In genomic region chr8:75109236-75109967, GRCm38 (mm10) we compare ENCODE assay signal across 8 mouse cellular contexts. TPM values are rescaled to one million over a fixed set of nuclear protein-coding genes. Genes with fewer than 3 reads are reported as not detected.
DNase-seq lines count a peak whose midpoint lies in the region; ATAC-seq lines count a peak whose summit lies in the region.

Gene Mcm5 (plus strand): TSS chr8:75109569.

- peak; percentile 100 for DNase-seq in WW6 (ENCODE audit: low read depth, low spot score)
- DNase-seq in cerebellum, postnatal 4 days (ENCODE audit: low spot score in 2 of 2): peak; percentile 98 to 99
- DNase-seq in gastrocnemius, adult 18-20 months (ENCODE audit: low spot score): peak; percentile 100
- DNase-seq in left cerebral cortex, adult 18-20 months (ENCODE audit: low spot score in 2 of 2): peak; percentile 98 to 99
- DNase-seq in right cerebral cortex, adult 18-20 months: peak; percentile 99
- DNase-seq in urinary bladder, postnatal 10 days (ENCODE audit: low spot score): peak; percentile 97

- peaks cover 4% of the 10 kb centered on the region; the same call in 1 of the 2 replicates for H3K36me3 ChIP-seq in hindbrain, embryonic 16.5 days (ENCODE audit: control insufficient read depth, insufficient read depth, low read length)
- H3K36me3 ChIP-seq in macrophage (ENCODE audit: inconsistent target): no peaks in the 10 kb centered on the region

- ATAC-seq in hindbrain, embryonic 16.5 days: peak; percentile 99

- no peaks in the 10 kb centered on the region for H3K9me3 ChIP-seq in hindbrain, embryonic 16.5 days (ENCODE audit: control insufficient read depth, low read length)

- under 1% methylated on average over 59 of the region's 59 CpGs for WGBS in hindbrain, embryonic 16.5 days
- under 1% methylated on average over 58 of the region's 59 CpGs for WGBS in macrophage (ENCODE audit: missing documents)

- H3K27me3 ChIP-seq in hindbrain, embryonic 16.5 days (replicated peaks; ENCODE audit: control insufficient read depth, insufficient read depth, low read length): no peaks in the 10 kb centered on the region

- peak within 1 kb of the TSS; percentile 77 for H3K4me3 ChIP-seq in hindbrain, embryonic 16.5 days (ENCODE audit: low read length)
- H3K4me3 ChIP-seq in macrophage (ENCODE audit: inconsistent target): peak within 1 kb of the TSS; percentile 86

- peaks cover 12% of the 10 kb centered on the region for H3K4me1 ChIP-seq in hindbrain, embryonic 16.5 days (ENCODE audit: control insufficient read depth, insufficient read depth, low read depth, low read length)

- peak within 1 kb of the TSS; percentile 93 for H3K4me2 ChIP-seq in hindbrain, embryonic 16.5 days (ENCODE audit: low read length)

- peak within 1 kb of the TSS; percentile 70 for H3K9ac ChIP-seq in hindbrain, embryonic 16.5 days (ENCODE audit: low read depth, low read length)

- H3K27ac ChIP-seq in hindbrain, embryonic 16.5 days (ENCODE audit: low read depth, low read length): peak within 1 kb of the TSS; percentile 81
- H3K27ac ChIP-seq in macrophage: peak within 1 kb of the TSS; percentile 71

- H3K79me2 ChIP-seq in macrophage (ENCODE audit: inconsistent target): peaks cover 31% of the 10 kb centered on the region

RNA-seq across cellular contexts. Expression of gene Mcm5, which starts in this region (rescaled TPM):
- under 1 TPM; 0.66 to 0.87 TPM for total RNA-seq in gastrocnemius, adult 18-20 months (2021)
- 32.8 and 40.2 TPM in 2 replicates for polyA plus RNA-seq in hindbrain, embryonic 16.5 days (2015; fragmentation: Nextera tagmentation; extraction: Ambion mirVana)
- total RNA-seq in left cerebral cortex, adult 18-20 months (2021): 1 to 10 TPM; 8.3 to 8.5 TPM
- 10 to 100 TPM in 14 of 26 experiments, 1 to 10 TPM in 12; 1.2 to 28.6 (median 10.2) TPM for total RNA-seq in macrophage (2018; cell fraction: chromatin; rRNA removed)
- 10 to 100 TPM in 13 of 26 experiments, 1 to 10 TPM in 13; 5.5 to 19.6 (median 10.1) TPM for total RNA-seq in macrophage (2018; cell fraction: cytosol; rRNA removed)
- total RNA-seq in macrophage (2018; cell fraction: nucleus; rRNA removed): 10 to 100 TPM in 10 of 26 experiments, 1 to 10 TPM in 16; 2.0 to 96.2 (median 8.9) TPM
- polyA plus RNA-seq in macrophage (2018): 3.7 to 96.0 TPM (median 25.7 TPM) in 3 replicates

Comparison
In these comparisons a context has a peak if more than half of its experiments do, and no peak if none do; other contexts are left out.
1. Peak in every context shown above with its lines: DNase-seq, ATAC-seq, H3K4me3 ChIP-seq and H3K27ac ChIP-seq.
2. RNA of gene Mcm5 (total RNA-seq): 8.3 to 8.5 TPM in left cerebral cortex, adult 18-20 months; 0.66 to 0.87 TPM in gastrocnemius, adult 18-20 months; every median in the first group is over 4 times any median in the second.
3. Peak in DNase-seq in gastrocnemius, adult 18-20 months; RNA of the gene not detected or under 1 TPM.